Mouse (Mus musculus): ENCODE measurements at regions not wholly inside any gene's neighbourhood (a gene's known extent, or its start where the extent isn't known, plus 50 kb on each side); places are given as distances from the start of the nearest gene placed in this dataset.

GRCm38 (mm10) chr2:171670945-171671547 lies 372.2 kb downstream of the Cbln4 start:
- DNase-seq (ENCODE audit: low spot score): no peak

- no peak for DNase-seq (ENCODE audit: low spot score)
These were observed 374.2 kb downstream of the Cbln4 start for GRCm38 (mm10) chr2:171668791-171669645.

- DNase-seq (ENCODE audit: low spot score): no peak
These were observed 380.7 kb downstream of the Cbln4 start for GRCm38 (mm10) chr2:171662571-171662970.

DNA sequence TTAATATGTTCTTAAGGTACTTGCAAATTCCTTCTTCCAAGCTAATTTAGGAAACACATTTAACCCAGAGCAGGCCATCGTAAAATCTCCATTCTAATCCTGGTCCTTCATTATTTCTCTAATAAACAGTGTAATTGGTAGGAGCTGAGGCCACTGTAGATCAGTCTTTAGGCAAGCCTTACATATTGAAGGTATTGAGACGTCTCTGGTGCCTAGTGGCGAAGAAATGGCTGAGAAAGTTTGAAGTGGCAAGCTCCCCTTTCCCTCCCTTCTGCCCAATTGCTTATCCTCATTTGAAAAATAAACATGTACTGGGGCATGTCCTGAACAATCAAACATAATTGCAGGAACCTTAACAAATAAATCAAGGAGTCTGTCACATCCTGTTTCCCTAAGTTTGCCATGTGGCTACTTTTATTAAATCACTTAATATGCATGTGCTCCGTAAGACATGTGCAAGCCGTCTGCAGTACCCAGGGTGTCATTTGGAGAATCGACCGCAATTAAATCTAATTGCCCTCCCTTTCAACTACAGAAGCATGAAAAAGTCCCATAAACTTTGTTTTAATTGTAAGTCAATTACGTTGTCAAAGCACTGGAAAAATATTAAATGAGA lies 381.3 kb downstream of the Cbln4 start:
- DNase-seq (ENCODE audit: low spot score): no peak

DNA sequence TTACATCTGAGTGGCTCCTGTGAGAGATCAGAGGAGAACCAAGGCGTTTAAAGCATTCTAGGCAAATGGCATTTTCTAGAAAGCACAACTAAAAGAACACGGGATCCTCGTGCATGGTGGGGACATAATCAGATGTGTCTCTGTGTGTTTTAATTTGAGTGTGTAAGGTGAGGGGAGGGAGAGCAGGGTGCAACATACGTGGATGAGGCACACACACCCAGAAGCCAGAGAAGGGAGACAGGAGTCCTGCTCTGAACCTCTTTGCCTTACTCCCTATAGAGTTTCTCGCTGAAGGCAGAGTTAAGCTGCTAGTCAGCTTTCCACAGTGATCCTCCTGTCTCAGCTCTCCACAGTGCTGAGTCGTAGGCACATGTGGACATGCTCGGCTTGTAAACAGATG lies 386.1 kb downstream of the Cbln4 start:
- DNase-seq (ENCODE audit: low spot score): no peak

DNA sequence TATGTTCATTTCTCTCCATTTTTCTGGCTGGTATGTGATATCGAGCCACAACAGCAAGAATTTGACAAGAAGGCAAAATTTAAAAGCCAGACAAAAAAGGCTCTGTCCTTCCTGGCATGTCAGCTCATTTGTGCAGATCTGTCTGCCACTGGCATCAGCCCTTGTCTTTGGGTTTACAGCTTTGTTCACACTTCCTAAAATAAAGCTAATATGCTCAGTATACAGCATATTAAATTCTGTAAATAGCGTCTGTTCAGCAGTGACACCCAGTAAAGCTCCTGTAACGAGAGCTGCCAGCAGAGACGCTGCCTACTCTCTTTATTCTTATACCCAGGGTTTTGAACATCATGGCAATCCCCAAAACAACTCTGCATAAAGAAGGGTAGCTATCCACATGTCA lies 401.5 kb downstream of the Cbln4 start:
- no peak for DNase-seq (ENCODE audit: low spot score)

GRCm38 (mm10) chr2:171640478-171640877 lies 402.8 kb downstream of the Cbln4 start:
- DNase-seq (ENCODE audit: low spot score): no peak

DNA sequence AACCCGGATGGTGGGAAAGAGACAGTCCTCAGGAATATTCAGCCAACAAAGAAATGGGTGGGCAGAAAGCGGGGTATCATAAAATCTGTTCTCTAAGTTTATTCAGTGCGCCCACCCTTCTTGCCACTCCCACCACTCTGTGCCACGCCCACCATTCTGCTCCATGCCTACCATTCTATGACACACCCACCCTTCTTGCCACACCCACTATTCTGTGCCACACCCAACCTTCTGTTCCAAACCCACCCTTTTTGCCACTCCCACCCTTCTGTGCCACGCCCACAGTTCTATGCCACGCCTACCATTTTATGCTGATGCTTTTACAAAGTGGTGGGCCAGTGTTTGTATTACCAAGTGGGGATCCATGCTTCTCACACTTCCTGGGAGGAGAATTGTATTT lies 404.3 kb downstream of the Cbln4 start:
- DNase-seq (ENCODE audit: low spot score): no peak

DNA sequence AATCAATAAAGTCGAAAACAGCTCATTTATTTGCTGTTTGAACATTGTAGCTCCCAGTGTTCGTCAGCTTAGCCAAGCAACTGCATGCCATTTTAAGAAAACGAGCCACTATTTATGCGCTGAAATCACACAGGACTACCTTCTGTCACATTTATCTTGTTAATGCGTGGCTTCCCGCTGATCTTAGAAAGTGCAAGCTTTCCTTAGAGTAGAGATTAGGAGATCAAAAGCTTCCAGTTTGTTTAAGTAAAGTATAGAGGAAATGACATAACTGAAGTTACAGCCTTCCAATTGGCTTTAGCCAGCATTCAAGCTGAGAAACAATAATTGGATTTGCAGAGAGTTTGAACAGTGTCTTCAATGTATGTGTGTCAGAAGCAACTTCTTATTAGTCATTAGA lies 406.4 kb downstream of the Cbln4 start:
- DNase-seq (ENCODE audit: low spot score): no peak

DNA sequence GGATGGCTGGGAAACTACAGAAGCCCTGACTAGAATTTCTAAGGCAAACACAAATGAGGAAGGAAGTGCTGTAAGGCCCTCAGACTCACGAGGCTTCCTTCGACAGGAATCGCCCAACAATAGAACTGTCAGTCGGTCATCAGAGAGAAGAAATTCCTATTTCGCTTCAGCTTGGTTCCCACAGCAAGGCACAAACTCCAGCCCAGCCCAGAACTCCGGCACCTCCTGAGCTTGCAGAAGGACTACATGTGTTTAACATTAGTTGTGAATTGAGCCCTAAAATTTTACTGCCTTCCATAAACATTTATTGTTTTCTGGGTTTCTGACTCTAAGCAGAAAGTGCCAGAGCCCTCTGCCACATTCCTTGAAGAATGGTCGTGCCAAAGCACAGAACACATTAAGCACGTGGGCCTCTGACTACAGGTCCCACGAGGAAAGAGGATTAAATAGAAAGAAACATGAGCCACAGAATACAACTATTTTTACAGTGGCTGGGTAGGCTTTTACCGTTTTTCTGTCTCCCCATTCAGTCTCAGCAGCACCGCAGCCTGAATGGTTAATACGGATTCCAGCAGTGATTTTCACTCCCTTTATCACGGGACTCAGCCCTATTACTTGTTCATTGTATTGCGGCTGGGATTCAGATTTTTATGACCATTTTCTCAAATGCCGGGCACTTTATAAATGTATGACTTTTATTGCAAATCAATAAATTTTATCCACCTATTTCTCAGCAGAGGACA lies 409.7 kb downstream of the Cbln4 start:
- no peak for DNase-seq (ENCODE audit: low spot score)

DNA sequence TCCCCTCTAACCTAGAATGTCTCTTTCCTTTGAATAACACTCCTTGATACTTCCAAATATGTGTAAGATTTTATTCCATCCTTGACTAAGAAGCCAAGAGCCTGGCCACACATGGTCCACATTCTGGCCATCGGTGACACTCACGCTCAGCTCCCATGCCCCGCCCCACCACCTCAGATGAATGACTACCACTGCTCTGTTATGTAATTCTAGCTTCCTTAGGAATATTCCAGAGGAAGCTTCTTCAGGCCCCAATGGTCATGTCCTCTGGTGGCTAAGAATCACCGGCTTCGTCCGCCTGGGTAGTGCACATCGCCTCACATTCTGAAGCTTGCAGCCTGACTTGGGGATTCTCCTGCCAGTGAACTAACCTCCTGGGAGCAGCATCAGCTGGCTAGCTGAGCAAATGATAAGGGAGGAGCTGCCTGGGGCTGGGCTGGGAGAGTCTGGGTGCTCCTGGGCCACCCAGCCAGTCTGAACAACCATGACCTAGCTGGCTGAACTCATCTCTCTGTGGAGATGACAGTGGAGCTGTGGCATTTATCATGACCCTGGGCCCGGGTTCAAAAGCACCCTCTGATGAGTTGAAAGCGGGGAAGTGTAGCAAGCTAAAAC lies 413.1 kb downstream of the Cbln4 start:
- no peak for DNase-seq (ENCODE audit: low spot score)

- no peak for DNase-seq (ENCODE audit: low spot score)
These were observed 414.9 kb downstream of the Cbln4 start for GRCm38 (mm10) chr2:171628182-171628850.

GRCm38 (mm10) chr2:171620668-171621067 lies 422.6 kb downstream of the Cbln4 start:
- DNase-seq (ENCODE audit: low spot score): no peak

DNA sequence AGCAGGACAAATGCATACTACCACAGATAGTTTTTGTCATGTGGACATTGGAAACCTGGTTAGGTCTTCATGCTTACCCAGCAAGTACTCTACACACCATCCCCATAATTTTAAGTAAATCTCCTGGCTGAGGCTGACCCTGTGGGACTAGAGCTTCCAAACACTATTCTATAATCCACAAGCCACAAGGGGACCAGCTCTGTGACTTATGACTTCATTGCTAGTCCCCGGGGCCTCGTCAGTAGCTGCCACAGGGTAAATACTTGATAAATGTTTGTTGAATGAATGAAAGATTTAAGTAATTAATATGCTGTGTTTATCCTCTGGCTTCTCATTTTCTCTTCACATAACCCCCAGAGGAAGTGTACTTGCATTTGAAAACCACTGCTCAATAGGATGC lies 423.0 kb downstream of the Cbln4 start:
- DNase-seq (ENCODE audit: low spot score): no peak

DNA sequence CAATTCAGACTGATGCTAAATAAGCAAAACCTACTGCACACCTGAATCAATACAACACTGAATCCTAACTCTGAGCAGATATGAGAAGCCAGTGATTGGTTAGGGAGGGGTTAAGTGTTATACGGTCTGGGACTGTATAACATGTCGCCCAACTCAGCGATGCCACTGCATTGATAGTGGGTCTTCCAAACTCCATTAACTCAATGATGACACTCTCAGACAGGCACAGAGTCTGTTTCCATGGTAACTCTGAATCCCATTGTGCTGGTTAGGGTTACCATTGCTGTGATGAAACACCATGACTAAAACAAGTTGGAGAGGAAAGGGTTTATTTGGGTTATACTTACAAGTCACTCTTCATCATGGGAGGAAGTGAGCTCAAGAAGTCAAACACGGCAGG lies 424.5 kb downstream of the Cbln4 start:
- no peak for DNase-seq (ENCODE audit: low spot score)

DNA sequence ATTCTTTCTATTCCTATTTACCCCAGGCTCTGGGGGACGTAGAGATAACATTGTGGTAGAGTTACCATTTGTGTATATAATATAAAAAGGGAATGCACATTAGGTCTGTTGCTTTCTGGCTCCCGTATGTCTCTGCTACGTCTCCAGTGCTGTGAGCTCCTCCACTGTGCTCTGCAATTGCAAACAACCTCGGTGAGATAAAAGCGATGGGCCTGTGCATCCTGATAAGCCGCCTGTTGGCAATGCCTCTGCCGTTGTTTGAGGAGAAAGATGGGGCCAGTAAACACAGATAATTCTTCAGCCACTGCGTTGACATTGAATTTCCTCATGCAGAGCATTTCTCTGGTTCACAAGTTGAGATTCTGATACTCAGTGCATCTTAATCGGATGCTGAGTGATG lies 424.9 kb downstream of the Cbln4 start:
- no peak for DNase-seq (ENCODE audit: low spot score)

GRCm38 (mm10) chr2:171615462-171615861 lies 427.8 kb downstream of the Cbln4 start:
- no peak for DNase-seq (ENCODE audit: low spot score)

GRCm38 (mm10) chr2:171605064-171605463 lies 438.2 kb downstream of the Cbln4 start:
- no peak for DNase-seq (ENCODE audit: low spot score)

- DNase-seq (ENCODE audit: low spot score): no peak
These were observed 448.0 kb downstream of the Cbln4 start for GRCm38 (mm10) chr2:171595240-171595639.

GRCm38 (mm10) chr2:171593884-171594283 lies 449.4 kb downstream of the Cbln4 start:
- no peak for DNase-seq (ENCODE audit: low spot score)

DNA sequence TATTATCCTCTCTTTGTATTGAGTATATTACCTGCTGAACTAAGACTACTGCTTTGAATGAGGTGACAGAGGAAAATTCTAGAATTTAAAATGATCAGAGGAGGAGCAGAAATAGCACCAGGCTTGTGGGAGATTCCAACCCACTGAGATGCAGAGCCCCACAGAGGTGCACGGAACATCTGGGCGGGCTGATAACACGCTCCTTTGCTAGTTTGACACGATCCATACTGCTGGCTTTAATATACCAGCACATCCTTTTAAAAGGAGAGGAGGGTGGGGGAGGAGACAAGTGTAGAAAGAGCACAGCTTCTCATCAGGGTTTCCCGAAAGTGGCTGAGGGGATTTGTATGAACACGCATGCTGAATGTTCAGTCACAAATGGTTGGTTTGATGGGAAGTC lies 451.0 kb downstream of the Cbln4 start:
- DNase-seq (ENCODE audit: low spot score): no peak

GRCm38 (mm10) chr2:171588158-171588557 lies 455.1 kb downstream of the Cbln4 start:
- no peak for DNase-seq (ENCODE audit: low spot score)
